Mouse (Mus musculus) layer of hippocampus, postnatal 10 days (tissue): Measurements from ENCODE around the gene Mrap2. TPM values are rescaled to one million over a fixed set of nuclear protein-coding genes. Genes with fewer than 3 reads are reported as not detected.

ENCODE experiments used
- DNase-seq, 2 experiments: peaks; one replicate each; pipeline ENCODE4 v3.0.0; 2021; ENCODE audit warnings: low spot score in 2 of 2
- total RNA-seq, 2 experiments: library from RNA; stranded (reverse); gene quantifications; 2 replicates each; pipeline ENCODE4 v1.2.3; 2021

Mrap2 gene
- total RNA-seq, 2 experiments from 2014 or later, result 6.0 to 6.4 TPM

- no peak for DNase-seq
These were observed 27.4 kb downstream of the Mrap2 start for GRCm38 (mm10) chr9:87171517-87171916.

GRCm38 (mm10) chr9:87178534-87178933 is 34.4 kb downstream of the Mrap2 start:
- no peak for DNase-seq

- no peak for DNase-seq
These were observed 38.1 kb downstream of the Mrap2 start for GRCm38 (mm10) chr9:87182231-87182630.

GRCm38 (mm10) chr9:87187336-87187735 is 43.2 kb downstream of the Mrap2 start:
- no peak for DNase-seq

- DNase-seq, result no peak
These were observed 49.6 kb downstream of the Mrap2 start for GRCm38 (mm10) chr9:87193721-87194120.

GRCm38 (mm10) chr9:87197277-87197676 is 53.2 kb downstream of the Mrap2 start:
- no peak for DNase-seq

- no peak for DNase-seq
These were observed 53.9 kb downstream of the Mrap2 start for GRCm38 (mm10) chr9:87198036-87198435.

GRCm38 (mm10) chr9:87200426-87200825 is 56.3 kb downstream of the Mrap2 start:
- DNase-seq, result no peak

- DNase-seq, result no peak
These were observed 56.8 kb downstream of the Mrap2 start for GRCm38 (mm10) chr9:87200919-87201318.

- peak; percentile 20 to 31 for DNase-seq
These were observed 58.3 kb downstream of the Mrap2 start for GRCm38 (mm10) chr9:87202431-87202830.

GRCm38 (mm10) chr9:87210830-87211339 is 66.8 kb downstream of the Mrap2 start:
- no peak for DNase-seq

- DNase-seq, result no peak
These were observed 69.1 kb downstream of the Mrap2 start for GRCm38 (mm10) chr9:87213204-87213603.

Other genes starting within 250 kb of the Mrap2 start
- 1 to 10 TPM; 7.0 to 9.1 TPM for gene Ripply2, start 128.8 kb upstream of the Mrap2 start, total RNA-seq
- gene Cyb5r4, start 122.3 kb upstream of the Mrap2 start, total RNA-seq, result 10 to 100 TPM; 26.0 to 31.9 TPM
- 1 to 10 TPM; 7.8 to 8.8 TPM for gene Cep162, start 111.2 kb downstream of the Mrap2 start, total RNA-seq